Mouse (Mus musculus) kidney, embryonic 15.5 days (tissue): Measurements from ENCODE around the gene Lingo2. TPM values are rescaled to one million over a fixed set of nuclear protein-coding genes. Genes with fewer than 3 reads are reported as not detected.
A peak's percentile ranks its signal among the peaks of the same experiment; 100 is the strongest.
"Not testable (repeated sequence)": the region's sequence is repeated elsewhere in the genome, so short reads cannot be mapped to it uniquely, and the experiment has no call there.

Experiments used
- ATAC-seq: fragments of 200-750 bp; cut with Nextera tagmentation; replicated peaks from 2 replicates; pipeline ENCODE4 v1.8.0; 2017; ENCODE audit warnings: moderate TSS enrichment; ENCODE audit not compliant: low FRiP score
- H3K27ac ChIP-seq: fragments of 300-500 bp; sonication (generic); 2 replicates; pipeline ENCODE4 v1.5.1; 2015; ENCODE audit warnings: mild to moderate bottlenecking, inconsistent platforms
- H3K27me3 ChIP-seq: fragments of 300-500 bp; sonication (generic); 2 replicates; pipeline ENCODE4 v1.6.1; 2015; ENCODE audit warnings: inconsistent platforms
- H3K36me3 ChIP-seq: fragments of 300-500 bp; sonication (generic); 2 replicates; pipeline ENCODE4 v1.6.1; 2015; ENCODE audit warnings: inconsistent platforms
- H3K4me1 ChIP-seq: fragments of 300-500 bp; sonication (generic); 2 replicates; pipeline ENCODE4 v1.6.1; 2015; ENCODE audit warnings: inconsistent platforms
- H3K4me2 ChIP-seq: fragments of 300-500 bp; sonication (generic); 2 replicates; pipeline ENCODE4 v1.6.1; 2015; ENCODE audit warnings: moderate library complexity, mild to moderate bottlenecking, inconsistent platforms
- H3K4me3 ChIP-seq: fragments of 300-500 bp; sonication (generic); replicated peaks from 2 replicates; pipeline ENCODE4 v1.5.1; 2015; ENCODE audit warnings: mild to moderate bottlenecking, inconsistent platforms
- H3K9ac ChIP-seq: fragments of 300-500 bp; sonication (generic); 2 replicates; pipeline ENCODE4 v1.6.1; 2015; ENCODE audit warnings: mild to moderate bottlenecking, inconsistent platforms
- H3K9me3 ChIP-seq: fragments of 300-500 bp; sonication (generic); replicated peaks from 2 replicates; pipeline ENCODE4 v1.6.1; 2016; ENCODE audit warnings: inconsistent platforms
- WGBS: fragments of 180-500 bp; shearing (Covaris S2); methylation state at CpG from one replicate; pipeline ENCODE4 v1.1.7; 2015; ENCODE audit warnings: mixed read lengths; 5-methylcytosine and 5-hydroxymethylcytosine counted together
- polyA plus RNA-seq: library from polyadenylated mRNA; unstranded; fragments of >200 nt; fragmentation: Nextera tagmentation; extraction: Ambion mirVana; gene quantifications from 2 replicates; pipeline ENCODE4 v1.2.1, GENCODE M21; 2015

Lingo2 gene
- polyA plus RNA-seq, 1 experiment from 2014 or later, result 0.47 TPM

DNA sequence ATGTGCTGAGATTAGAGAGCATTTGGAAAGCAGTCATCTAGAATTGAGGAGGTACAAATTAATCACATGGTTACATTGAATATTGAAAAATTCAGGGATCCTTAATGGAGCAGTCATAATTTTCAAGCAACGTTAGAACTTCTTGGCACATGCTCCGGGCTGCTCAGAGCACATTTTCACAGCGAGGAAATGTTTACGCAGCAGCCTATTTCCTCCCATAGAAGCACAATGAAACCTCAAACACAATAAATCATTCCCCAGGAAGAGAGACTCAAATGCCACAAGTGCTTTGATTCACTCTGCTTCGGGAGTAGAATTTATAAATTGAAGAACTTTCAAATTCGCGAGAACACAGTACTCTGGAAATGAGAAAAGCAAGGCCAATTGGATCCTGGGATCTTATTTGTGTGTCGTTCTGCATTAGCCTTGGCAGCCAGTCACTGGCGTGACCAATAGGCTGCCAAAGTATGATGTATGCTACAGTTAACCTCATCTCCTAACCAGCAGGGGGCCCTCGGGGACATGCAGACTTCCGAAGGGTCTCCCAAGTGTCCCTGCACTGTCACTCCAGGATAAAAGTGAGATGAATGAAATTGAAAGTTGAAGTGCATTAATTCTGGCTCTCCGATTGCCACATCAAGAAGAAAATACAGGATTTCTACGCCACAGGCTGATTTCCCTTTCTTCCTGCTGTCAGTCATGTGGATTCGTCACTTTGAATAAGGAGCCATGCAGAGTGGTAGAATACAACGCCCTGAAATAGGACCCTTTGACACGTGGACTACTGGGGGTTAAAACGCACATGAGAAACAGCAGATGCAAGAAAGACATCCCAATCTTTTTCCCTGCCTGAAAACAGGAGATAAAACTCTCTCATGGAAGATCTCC is 662.5 kb downstream of the Lingo2 start:
- H3K4me1 ChIP-seq, result 0 out of 2 replicates have a peak, but pooled peaks cover 4% of the 10 kb centered on the region
- no peak overlapping the region for H3K9ac ChIP-seq

DNA sequence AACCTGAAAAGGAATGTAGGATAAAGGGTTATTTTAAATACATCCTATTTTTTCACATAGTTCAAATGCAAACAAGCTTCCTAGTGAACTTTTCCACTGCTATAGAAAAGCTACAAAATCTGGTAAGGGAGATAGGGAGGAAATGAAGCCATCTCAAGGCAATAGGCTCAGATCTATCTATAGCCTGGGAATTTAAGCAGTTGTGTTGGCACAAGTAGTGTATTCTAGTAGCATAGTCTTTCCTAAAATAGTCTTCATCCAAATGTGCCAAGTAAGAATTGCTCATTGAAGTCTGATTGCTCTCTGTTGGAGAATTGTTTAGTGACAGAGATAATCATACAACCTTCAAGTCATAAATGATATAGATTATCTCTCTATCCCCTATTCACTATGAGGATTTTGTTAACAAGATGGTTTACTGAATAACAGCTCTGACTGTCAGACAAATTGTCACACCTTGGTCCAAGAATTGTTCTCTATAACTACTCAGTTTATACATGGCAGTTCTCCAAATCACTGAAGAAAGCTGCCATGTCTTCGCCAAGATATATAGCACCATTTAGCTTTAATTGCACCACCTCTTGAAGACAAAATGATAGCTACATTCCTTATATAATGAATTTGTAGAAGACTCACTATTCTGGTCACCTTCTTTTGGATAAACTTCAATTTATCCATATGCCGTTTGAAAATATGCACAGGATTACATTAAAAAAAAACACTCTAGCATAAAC is 688.9 kb downstream of the Lingo2 start:
- Histone ChIP-seq H3K4me2 (no peak overlapping the region), H3K9ac (no peak overlapping the region), H3K9me3 (no peaks in the 10 kb centered on the region), H3K4me3 (no peak overlapping the region), H3K27ac (no peak overlapping the region), H3K36me3 (no peaks in the 10 kb centered on the region), H3K27me3 (no peaks in the 10 kb centered on the region), H3K4me1 (no peaks in the 10 kb centered on the region)
- ATAC-seq, result no peak
- 91% methylated on average over 2 of the region's 2 CpGs for WGBS

More for the DNA sequence above, 662.5 kb downstream of the Lingo2 start:
- Histone ChIP-seq H3K27me3 (no peaks in the 10 kb centered on the region), H3K27ac (peak overlapping the region; percentile 33), H3K4me3 (peak overlapping the region; percentile 29), H3K36me3 (no peaks in the 10 kb centered on the region), H3K4me2 (peak overlapping the region; percentile 52), H3K9me3 (no peaks in the 10 kb centered on the region)
- ATAC-seq, result peak; percentile 94
- WGBS, result 13% methylated on average over 17 of the region's 17 CpGs

DNA sequence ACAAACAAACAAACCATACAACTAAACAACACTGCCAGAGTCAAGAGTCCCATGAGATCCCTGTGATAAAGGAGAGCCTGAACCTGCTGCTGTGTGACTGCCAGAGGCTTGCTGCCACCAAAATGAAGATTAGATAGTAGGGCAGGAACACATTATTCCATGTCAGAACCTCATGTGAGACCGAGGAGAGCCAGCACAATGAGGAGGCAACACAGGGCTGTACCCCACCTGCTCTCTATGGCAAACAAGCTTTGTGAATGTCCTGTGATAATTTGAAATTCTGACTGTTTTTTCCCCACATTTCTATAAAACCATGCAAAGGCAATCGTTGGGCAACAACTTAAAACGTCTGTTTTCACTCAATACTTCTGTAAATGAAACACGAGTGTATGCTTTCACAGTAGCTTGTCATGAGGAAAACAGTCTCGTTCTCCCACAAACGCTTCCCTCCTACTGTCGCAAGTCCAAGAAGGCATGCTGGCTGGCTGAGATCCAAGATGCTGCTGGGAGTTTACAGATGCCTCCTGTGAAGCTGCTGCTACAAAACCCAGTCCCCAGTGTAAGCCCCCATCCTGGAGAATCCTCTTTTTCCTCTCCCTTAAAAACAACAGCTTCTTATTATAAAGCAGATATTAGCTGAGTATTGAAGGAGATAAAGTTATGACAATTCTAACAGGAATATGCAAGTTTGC is 765.2 kb downstream of the Lingo2 start:
- Histone ChIP-seq H3K27me3 (no peaks in the 10 kb centered on the region), H3K9ac (no peak overlapping the region), H3K4me2 (no peak overlapping the region), H3K4me3 (no peak overlapping the region), H3K27ac (no peak overlapping the region), H3K4me1 (no peaks in the 10 kb centered on the region), H3K9me3 (no peaks in the 10 kb centered on the region), H3K36me3 (no peaks in the 10 kb centered on the region)
- WGBS, result 44% methylated on average over 7 of the region's 7 CpGs
- no peak for ATAC-seq

DNA sequence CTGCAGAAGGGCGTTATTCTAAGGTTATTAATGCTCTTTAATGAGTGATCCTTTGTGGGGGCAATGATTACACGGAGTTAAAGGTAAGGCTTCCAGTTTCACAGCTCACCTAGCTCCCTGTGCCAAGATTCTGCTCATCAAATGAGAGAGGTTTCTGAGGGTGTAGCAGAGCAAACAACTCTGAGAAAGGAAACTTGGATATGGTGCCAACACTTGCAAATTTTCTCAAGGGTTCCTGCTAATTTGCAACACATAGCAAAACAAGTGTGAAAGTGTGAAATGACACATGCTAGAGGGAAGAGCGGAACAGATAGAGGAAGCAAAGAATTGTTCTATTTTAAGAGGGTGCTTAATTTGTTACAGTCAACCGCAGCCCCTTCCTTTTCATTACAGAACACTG is 767.9 kb downstream of the Lingo2 start:
- Histone ChIP-seq H3K9me3 (no peaks in the 10 kb centered on the region), H3K27me3 (no peaks in the 10 kb centered on the region), H3K36me3 (no peaks in the 10 kb centered on the region), H3K4me2 (no peak overlapping the region), H3K4me3 (no peak overlapping the region), H3K4me1 (no peaks in the 10 kb centered on the region), H3K9ac (no peak overlapping the region), H3K27ac (no peak overlapping the region)
- WGBS, result 41% methylated on average over 4 of the region's 4 CpGs
- ATAC-seq, result no peak

DNA sequence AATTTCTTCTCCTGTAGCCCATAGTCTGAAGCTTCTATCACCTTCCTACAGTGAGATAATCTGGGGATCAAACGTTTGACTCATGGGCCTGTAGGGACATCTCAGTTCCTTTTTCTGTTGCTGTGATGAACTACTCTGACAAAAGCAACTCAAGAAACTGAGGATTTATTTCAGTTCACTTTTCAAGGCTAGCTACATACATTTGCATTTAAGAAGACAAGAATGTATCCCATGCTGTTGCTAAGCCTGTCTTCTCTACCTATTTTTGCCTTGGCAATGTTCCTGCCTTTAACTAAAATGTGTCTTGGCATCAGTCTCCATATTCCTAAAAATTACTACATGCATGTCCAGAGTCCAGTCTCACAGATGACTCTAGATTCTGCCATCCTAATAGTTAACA is 781.4 kb downstream of the Lingo2 start:
- Histone ChIP-seq H3K27me3 (no peaks in the 10 kb centered on the region), H3K4me1 (no peaks in the 10 kb centered on the region), H3K27ac (no peak overlapping the region), H3K4me3 (no peak overlapping the region), H3K9ac (no peak overlapping the region), H3K36me3 (no peaks in the 10 kb centered on the region), H3K4me2 (no peak overlapping the region), H3K9me3 (no peaks in the 10 kb centered on the region)
- ATAC-seq, result no peak
- WGBS, result 45% methylated on average over 1 of the region's 1 CpGs

DNA sequence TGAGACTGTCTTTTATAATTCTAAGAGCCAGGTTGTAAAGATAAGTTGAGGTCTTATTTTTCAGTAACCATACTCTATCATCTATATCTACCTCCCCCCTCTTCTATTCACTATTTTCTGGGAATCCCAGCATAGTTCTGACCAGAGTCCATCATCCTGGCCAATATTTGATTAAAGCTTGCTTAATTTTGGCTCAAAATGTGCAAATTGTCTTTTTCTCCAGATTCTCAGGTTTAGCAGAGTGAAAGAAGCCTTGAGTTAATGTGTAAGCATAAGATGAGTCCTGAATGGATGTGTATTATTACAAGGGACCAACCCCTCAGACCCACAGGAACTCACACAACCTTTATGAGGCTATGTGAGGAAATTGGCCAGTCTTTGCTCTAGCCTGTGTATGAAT is 820.2 kb downstream of the Lingo2 start:
- H3K27me3 ChIP-seq, result no peaks in the 10 kb centered on the region
- H3K27ac ChIP-seq, result no peak overlapping the region
- H3K9ac ChIP-seq, result no peak overlapping the region

DNA sequence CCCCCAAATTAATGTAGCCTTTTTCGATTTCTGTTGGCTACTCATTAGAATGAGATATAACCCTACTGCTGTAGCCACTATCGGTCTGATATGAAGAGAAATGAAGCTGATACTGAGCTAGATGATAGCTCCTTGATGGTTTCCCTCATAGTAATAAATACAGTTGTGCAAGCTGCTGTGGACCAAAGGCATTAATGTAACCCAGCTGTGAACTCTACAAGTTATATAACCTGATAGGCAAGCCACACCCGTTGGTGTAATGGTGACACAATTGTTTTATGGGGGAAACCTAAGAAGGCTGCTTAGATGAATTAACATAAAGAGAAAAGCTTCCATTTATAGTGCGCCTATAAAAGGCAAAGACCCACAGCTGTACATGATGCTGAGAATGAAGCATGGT is 856.1 kb downstream of the Lingo2 start:
- 68% methylated on average over 4 of the region's 4 CpGs for WGBS
- no peak overlapping the region for H3K9ac ChIP-seq
- no peak overlapping the region for H3K4me2 ChIP-seq
- H3K4me1 ChIP-seq, result no peaks in the 10 kb centered on the region
- no peak for ATAC-seq
- H3K27ac ChIP-seq, result no peak overlapping the region
- no peaks in the 10 kb centered on the region for H3K27me3 ChIP-seq
- no peaks in the 10 kb centered on the region for H3K36me3 ChIP-seq
- H3K4me3 ChIP-seq, result no peak overlapping the region
- H3K9me3 ChIP-seq, result no peaks in the 10 kb centered on the region

More for the DNA sequence above, 820.2 kb downstream of the Lingo2 start:
- Histone ChIP-seq H3K36me3 (no peaks in the 10 kb centered on the region), H3K9me3 (no peaks in the 10 kb centered on the region), H3K4me1 (no peaks in the 10 kb centered on the region), H3K4me3 (no peak overlapping the region), H3K4me2 (no peak overlapping the region)
- ATAC-seq, result no peak

DNA sequence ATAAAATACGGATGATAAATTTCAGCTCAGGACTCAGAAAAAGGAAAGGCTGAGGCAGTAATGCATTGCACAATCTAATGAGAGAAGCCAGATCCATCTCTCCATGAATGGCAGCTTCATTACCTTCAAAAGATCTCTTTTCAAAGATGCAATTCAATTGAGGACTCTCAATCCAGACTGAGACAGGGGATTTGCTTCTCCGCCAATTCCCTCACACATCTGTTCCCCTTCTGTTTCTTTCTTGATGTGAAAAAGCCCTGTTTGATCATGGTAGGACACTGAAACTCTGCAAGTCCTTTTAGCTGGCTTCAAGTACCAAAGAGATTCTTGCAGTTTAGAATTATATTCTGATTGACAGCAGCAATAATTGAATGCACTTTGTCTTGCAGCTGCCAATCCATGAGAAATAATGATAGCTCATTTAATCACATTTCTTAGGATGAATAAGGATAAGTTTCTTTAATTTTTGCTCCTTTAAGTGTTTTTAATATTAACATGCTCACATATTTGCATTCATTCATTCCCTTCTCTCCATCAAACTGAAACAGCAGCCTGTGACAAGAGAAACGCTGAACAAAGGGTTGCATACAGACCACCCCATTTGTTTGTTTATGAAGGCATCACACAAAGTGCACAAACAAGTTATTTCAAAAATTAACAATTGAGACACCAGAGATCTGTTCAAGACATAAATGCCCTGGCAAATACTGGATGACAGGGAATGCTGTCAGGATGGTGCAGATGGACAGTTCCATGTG is 870.3 kb downstream of the Lingo2 start:
- no peaks in the 10 kb centered on the region for H3K4me1 ChIP-seq
- no peaks in the 10 kb centered on the region for H3K9me3 ChIP-seq
- H3K4me2 ChIP-seq, result no peak overlapping the region
- 84% methylated on average over 3 of the region's 3 CpGs for WGBS
- H3K27me3 ChIP-seq, result no peaks in the 10 kb centered on the region
- no peak overlapping the region for H3K4me3 ChIP-seq
- no peak for ATAC-seq
- H3K27ac ChIP-seq, result no peak overlapping the region
- no peaks in the 10 kb centered on the region for H3K36me3 ChIP-seq
- no peak overlapping the region for H3K9ac ChIP-seq

DNA sequence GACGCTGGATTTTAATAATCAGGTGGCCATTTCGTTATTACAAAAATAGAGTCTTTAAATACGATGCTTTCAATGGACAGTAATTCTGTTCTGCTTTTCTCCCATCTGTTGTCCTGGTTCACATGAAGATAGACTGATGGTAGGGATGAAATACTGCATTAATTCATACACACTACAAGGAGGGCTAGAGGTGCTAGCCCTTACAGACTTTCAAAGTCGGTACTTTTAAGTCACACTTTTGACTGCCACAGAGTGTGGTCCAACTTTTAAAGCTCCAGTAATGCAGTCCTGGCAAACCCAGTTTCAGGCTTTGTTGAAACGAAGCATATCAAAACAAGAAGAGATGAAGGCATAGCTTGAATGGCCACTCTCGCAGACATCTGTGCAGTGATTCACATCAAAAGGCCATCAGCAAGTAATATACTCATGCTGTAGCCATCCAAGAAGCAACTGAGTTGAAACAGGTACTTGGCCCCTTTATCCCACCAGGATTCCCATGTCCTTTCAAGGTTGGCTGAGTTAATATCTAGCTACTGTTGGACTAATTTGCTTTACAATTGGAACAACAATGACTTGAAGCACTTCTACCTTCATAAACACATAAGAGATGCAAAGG is 872.5 kb downstream of the Lingo2 start:
- no peak for ATAC-seq
- Histone ChIP-seq H3K27me3 (no peaks in the 10 kb centered on the region), H3K9ac (no peak overlapping the region), H3K4me1 (no peaks in the 10 kb centered on the region), H3K4me2 (no peak overlapping the region), H3K27ac (no peak overlapping the region), H3K4me3 (no peak overlapping the region), H3K36me3 (no peaks in the 10 kb centered on the region), H3K9me3 (no peaks in the 10 kb centered on the region)
- 88% methylated on average over 6 of the region's 6 CpGs for WGBS

DNA sequence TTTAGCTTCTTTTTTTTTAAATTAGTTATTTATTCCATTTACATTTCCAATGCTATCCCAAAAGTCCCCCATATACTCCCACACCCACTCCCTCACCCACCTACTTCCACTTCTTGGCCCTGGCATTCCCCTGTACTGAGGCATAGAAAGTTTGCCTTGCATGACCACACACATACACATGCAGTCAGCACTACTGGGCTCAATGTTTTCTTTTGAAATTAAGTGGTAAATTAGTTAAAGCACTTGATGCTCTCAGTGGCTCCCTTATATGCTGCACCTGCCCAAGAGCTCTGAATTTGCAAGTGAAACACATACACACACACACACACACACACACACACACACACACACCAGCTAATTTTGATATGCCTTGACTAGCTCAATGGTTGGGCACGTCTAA is 886.8 kb downstream of the Lingo2 start:
- not testable (repeated sequence) for H3K4me1 ChIP-seq, H3K27ac ChIP-seq, H3K4me2 ChIP-seq, H3K4me3 ChIP-seq, H3K36me3 ChIP-seq, H3K27me3 ChIP-seq, H3K9ac ChIP-seq, H3K9me3 ChIP-seq
- WGBS, result 64% methylated on average over 1 of the region's 1 CpGs
- ATAC-seq, result peak; percentile 83; the same call in 1 of the 2 replicates

DNA sequence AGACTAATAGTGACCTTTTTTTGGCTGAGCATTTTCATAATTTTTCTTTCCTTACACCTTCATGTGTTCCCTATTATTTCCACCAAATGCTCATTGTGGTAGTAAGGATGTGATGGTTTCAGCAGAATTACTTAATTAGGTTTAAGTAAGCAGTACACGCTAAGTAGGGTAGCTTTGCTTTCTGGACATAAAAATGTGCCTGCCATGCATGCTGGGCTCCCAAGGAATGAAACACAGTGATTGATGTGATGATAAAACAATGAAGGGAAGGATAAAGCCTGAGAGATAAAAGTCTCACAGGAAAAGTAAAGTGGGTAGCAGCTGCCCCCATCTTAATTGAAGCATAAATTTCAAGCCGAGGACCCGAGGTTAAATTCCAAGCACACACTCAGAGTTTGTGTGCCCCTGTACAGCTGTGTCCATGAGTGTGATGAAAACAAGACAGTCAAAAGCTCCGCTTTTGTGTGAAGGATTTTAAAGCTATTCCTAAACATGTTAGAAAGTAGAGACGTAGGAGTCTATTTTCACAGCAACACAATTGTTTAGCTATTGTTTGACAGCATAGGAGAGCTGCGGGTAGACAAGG is 898.7 kb downstream of the Lingo2 start:
- 45% methylated on average over 6 of the region's 6 CpGs for WGBS
- H3K9me3 ChIP-seq, result no peaks in the 10 kb centered on the region
- no peak overlapping the region for H3K27ac ChIP-seq
- no peaks in the 10 kb centered on the region for H3K36me3 ChIP-seq
- H3K9ac ChIP-seq, result no peak overlapping the region
- no peaks in the 10 kb centered on the region for H3K27me3 ChIP-seq
- no peak for ATAC-seq
- H3K4me1 ChIP-seq, result no peaks in the 10 kb centered on the region
- no peak overlapping the region for H3K4me2 ChIP-seq
- no peak overlapping the region for H3K4me3 ChIP-seq
